Mouse (Mus musculus) erythroblast, embryonic 14.5 days (primary cell): Measurements from ENCODE around the gene Ddx58.

ENCODE experiments used
- GATA1 ChIP-seq: IDR thresholded peaks from 2 replicates; pipeline ENCODE4 v1.6.1; 2012; ENCODE audit warnings: low read length, inconsistent platforms, mixed read lengths
- TAL1 ChIP-seq: IDR thresholded peaks from 3 replicates; pipeline ENCODE4 v1.6.1; 2012; ENCODE audit warnings: low read length, inconsistent platforms, mixed read lengths

DNA sequence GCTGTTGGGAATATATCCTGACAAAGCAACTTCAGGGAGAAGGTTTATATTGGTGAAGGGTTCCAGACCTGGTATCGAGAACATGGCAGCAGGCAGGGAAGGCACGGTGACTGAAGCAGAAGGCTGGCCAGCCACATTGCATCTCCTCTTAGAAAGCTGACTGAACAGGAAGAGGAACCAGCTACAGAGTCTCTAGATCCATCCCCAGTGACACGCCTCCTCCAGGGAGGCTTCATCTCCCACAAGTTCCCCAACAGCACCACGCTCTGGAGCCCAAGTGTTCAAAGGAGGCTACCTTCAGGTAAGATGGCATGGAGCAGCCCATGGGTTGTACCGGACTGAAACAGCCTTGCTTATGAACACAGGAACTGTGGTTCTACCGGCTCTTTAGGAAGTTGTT lies 37.4 kb downstream of the Ddx58 start:
- TF ChIP-seq TAL1 (no peak), GATA1 (no peak)
